Mouse (Mus musculus) layer of hippocampus, adult 2 months (tissue): ENCODE data around the gene Eif4g3. TPM values are rescaled to one million over a fixed set of nuclear protein-coding genes. Genes with fewer than 3 reads are reported as not detected.

Source experiments
- DNase-seq, 2 experiments: peaks; one replicate each; pipeline ENCODE4 v3.0.0; 2022; ENCODE audit warnings: low spot score in 2 of 2
- H3K27ac ChIP-seq: fragments of 200-600 bp; 2 replicates; pipeline ENCODE4 v1.8.1; 2022
- H3K4me3 ChIP-seq: fragments of 200-600 bp; 2 replicates; pipeline ENCODE4 v1.8.1; 2022; ENCODE audit warnings: mild to moderate bottlenecking
- CTCF ChIP-seq: fragments of 200-600 bp; conservative IDR thresholded peaks from 2 replicates; pipeline ENCODE4 v1.8.1; 2022; ENCODE audit warnings: antibody characterized with exemption, mild to moderate bottlenecking, moderate library complexity
- microRNA-seq, 2 experiments: library from miRNA; unstranded; fragments of <30 nt; microRNA quantifications; one replicate each; pipeline ENCODE4 v1.2.0; 2021
- total RNA-seq, 2 experiments: library from RNA; stranded (reverse); gene quantifications; 2 replicates each; pipeline ENCODE4 v1.2.3; 2021

Eif4g3 gene
- total RNA-seq, 2 experiments from 2014 or later: 158 TPM

GRCm38 (mm10) chr4:138222396-138222795, 229.6 kb downstream of the Eif4g3 start:
- no peak for DNase-seq
- no peak overlapping the region for H3K27ac ChIP-seq
- no peak overlapping the region for H3K4me3 ChIP-seq
- no peak for TF ChIP-seq CTCF

- Histone ChIP-seq H3K4me3 (no peak overlapping the region), H3K27ac (no peak overlapping the region)
- no peak for TF ChIP-seq CTCF
- DNase-seq: no peak
These were observed 230.8 kb downstream of the Eif4g3 start for GRCm38 (mm10) chr4:138223623-138224022.

GRCm38 (mm10) chr4:138246756-138247665, 254.2 kb downstream of the Eif4g3 start:
- no peak for TF ChIP-seq CTCF
- DNase-seq: peak; percentile 72 to 86
- Histone ChIP-seq H3K4me3 (peak overlapping the region; percentile 15; the same call in 1 of the 2 replicates), H3K27ac (peak overlapping the region; percentile 85)

- H3K4me3 ChIP-seq: peak within 1 kb of the TSS; percentile 84
- H3K27ac ChIP-seq: peak within 1 kb of the TSS; percentile 93
- no peak for TF ChIP-seq CTCF
- peak; percentile 89 to 90 for DNase-seq
These were observed 257.5 kb downstream of the Eif4g3 start, which contains the start of the genes Sh2d5 and Kif17 for GRCm38 (mm10) chr4:138250088-138250960. TSS of gene Sh2d5 (plus strand) at chr4:138250403. TSS of gene Kif17 (plus strand) at chr4:138250435.

- Histone ChIP-seq H3K27ac (peak overlapping the region; percentile 93), H3K4me3 (peak overlapping the region; percentile 84)
- TF ChIP-seq CTCF: peak; percentile 54
- DNase-seq: no peak
These were observed 259.0 kb downstream of the Eif4g3 start for GRCm38 (mm10) chr4:138251819-138252218.

GRCm38 (mm10) chr4:138252231-138252630, 259.4 kb downstream of the Eif4g3 start:
- peak overlapping the region; percentile 93 for H3K27ac ChIP-seq
- no peak for DNase-seq

GRCm38 (mm10) chr4:138257116-138257687, 264.4 kb downstream of the Eif4g3 start:
- Histone ChIP-seq H3K27ac (no peak overlapping the region), H3K4me3 (no peak overlapping the region)
- no peak for DNase-seq
- TF ChIP-seq CTCF: no peak

More at GRCm38 (mm10) chr4:138252231-138252630, 259.4 kb downstream of the Eif4g3 start:
- H3K4me3 ChIP-seq: peak overlapping the region; percentile 84
- TF ChIP-seq CTCF: no peak

Small RNA genes lying within 50 kb of the gene (microRNA-seq; reads per million reads assigned to microRNA genes)
- gene Mir6399: 0 reads per million in 2 experiments

Other genes starting within 250 kb of the Eif4g3 start
- gene Alpl, start 196.6 kb upstream of the Eif4g3 start, total RNA-seq: 1 to 10 TPM; 6.8 to 7.2 TPM
- gene Ece1, start 130.8 kb upstream of the Eif4g3 start, total RNA-seq: 10 to 100 TPM; 47.5 to 58.0 TPM
- 100 to 1,000 TPM; 178 to 183 TPM for gene Hp1bp3, start 223.3 kb downstream of the Eif4g3 start, total RNA-seq